Mouse (Mus musculus) cerebellum, postnatal 14 days (tissue): ENCODE data around the gene Acat2.
A peak's percentile ranks its signal among the peaks of the same experiment; 100 is the strongest.
"Not testable (repeated sequence)": the region's sequence is repeated elsewhere in the genome, so short reads cannot be mapped to it uniquely, and the experiment has no call there.

Experiments used
- DNase-seq, 2 experiments: peaks; one replicate each; pipeline ENCODE4 v3.0.0; 2021; ENCODE audit warnings: mixed read lengths in 2 of 2

Acat2 gene

GRCm38 (mm10) chr17:12956664-12957063 lies 3.9 kb downstream of the Acat2 start:
- peak in 1 of 2 experiments; percentile 51 for DNase-seq

DNA sequence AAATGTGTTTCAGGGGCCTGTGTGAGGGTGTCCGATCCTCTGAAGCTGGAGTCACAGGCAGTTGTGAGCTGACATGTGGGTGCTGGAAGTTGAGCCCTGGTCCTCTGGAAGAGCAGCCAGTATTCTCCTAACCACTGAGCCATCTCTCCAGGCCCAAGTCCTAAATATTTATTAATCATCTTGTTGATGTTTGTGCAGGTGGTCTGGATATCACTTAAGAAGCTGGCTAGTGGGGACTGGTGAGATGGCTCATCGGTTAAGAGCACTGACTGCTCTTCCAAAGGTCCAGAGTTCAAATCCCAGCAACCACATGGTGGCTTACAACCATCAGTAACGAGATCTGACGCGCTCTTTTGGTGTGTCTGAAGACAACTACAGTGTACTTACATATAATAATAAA lies 10.9 kb downstream of the Acat2 start:
- no peak for DNase-seq

DNA sequence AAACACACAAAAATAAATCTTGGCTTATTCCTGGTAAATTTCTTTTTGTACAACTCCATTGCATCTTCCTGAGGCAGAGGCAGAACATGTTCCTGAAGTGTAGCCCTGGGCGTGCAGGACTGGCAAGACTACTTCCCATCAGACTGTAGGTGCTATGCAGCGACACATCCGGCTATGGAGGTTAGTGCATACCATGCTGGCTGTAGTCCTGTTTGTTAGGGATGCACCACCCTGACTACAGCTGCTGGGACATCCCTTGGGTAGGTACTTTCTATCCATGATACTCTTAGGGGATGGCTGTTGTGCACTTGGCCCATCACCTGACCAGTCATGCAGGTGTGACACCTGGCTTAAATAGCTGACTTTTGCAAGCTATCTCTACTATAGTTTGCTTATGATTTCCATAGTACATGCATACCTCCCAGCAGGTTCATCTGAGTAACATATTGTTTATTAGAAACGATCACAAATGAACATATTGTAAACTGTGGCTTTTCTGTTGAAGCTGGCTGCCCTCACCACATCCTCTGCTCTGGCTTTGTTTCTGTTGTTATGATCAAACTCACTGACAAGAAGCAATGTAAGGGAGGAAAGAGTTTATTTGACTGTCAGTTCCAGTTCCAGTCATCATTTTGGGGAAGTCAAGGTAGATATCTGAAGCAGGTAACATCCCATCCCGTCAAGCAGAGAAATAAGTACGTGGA lies 17.9 kb downstream of the Acat2 start:
- no peak for DNase-seq

GRCm38 (mm10) chr17:12941543-12942260 lies 18.8 kb downstream of the Acat2 start:
- no peak for DNase-seq

- peak; percentile 73 to 76 for DNase-seq
These were observed 20.3 kb downstream of the Acat2 start, which contains the start of gene Acat3 for GRCm38 (mm10) chr17:12940151-12940805. TSS of gene Acat3 (minus strand) at chr17:12940600.

DNA sequence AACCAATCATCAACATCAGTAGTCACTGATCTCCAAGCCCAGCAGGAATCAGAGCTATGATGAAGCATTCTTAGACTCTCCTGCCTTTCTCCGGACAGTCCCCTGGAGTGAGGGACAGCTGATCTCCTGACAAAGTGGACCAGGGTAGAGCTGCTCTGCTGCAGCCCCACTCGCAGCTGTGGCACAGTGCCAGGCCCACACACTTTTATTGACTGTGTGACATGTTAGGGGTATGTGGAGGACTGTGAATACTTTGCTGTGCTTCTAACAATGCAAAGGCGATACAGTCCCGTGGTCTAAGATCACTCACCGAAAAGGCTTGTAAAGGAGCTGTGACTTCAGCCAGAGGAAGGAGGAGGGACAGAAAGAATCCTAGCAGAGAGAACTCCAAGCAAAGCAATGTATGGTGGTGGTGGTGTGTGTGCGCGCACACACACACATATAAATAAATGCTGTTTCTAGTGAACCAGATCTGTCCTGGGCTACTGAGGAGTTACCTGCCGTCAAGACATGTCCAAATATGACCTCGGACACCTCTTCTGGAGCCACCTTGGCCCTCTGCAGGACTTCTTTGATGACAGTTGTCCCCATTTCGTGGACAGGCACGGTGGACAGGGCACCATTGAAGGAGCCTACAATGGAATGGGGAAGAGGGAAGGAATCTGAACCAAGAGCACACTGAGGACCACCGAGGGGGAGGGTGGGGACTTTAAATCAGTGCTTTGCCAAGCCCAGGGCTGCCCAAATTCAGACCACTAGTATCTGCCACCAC lies 21.0 kb downstream of the Acat2 start:
- not testable (repeated sequence) for DNase-seq

GRCm38 (mm10) chr17:12938077-12938476 lies 22.5 kb downstream of the Acat2 start:
- DNase-seq = no peak

GRCm38 (mm10) chr17:12937412-12937970 lies 23.1 kb downstream of the Acat2 start:
- no peak for DNase-seq

DNA sequence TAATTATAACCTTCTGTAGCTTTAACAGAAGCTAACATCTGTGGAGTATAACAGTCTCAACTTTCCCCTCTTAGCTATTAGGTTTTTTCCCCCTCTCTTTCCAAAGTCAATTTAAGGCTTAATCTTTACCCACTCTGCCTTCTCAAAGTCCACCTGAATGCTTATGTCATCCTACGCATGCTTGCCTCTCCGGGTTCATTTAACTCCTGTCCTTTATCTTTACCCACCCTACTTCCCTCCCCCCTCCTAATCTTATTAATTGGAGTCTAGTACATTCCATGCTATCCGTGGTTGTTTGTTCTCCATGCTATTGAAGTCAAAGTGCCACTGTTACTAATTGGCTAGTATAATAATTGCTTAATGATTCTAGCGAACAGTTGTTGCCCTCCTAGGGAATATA lies 24.8 kb downstream of the Acat2 start:
- no peak for DNase-seq

GRCm38 (mm10) chr17:12931576-12931975 lies 29.0 kb downstream of the Acat2 start:
- DNase-seq = not testable (repeated sequence)

DNA sequence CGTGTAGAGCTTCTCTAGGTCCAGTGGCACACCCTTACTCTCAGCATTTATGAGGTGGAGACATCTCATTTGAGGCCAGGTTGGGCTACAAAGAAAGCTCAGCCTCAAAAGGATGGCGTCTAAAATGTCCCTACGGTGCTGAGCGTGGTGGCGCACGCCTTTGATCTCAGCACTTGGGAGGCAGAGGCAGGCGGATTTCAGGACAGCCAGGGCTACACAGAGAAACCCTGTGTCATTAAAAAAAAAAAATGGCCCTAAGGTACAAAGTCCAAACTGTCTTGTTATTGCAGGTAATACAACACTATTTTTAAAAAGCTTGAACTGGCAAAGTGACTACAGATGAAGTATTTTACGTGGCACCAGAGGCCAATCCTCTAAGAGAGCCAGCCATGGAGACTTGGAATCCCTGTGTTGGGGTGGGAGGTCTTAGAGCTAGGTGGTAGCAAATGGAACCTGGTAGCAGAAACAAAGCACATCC lies 34.8 kb downstream of the Acat2 start:
- no peak for DNase-seq

- no peak for DNase-seq
These were observed 35.5 kb downstream of the Acat2 start for GRCm38 (mm10) chr17:12925001-12925400.

DNA sequence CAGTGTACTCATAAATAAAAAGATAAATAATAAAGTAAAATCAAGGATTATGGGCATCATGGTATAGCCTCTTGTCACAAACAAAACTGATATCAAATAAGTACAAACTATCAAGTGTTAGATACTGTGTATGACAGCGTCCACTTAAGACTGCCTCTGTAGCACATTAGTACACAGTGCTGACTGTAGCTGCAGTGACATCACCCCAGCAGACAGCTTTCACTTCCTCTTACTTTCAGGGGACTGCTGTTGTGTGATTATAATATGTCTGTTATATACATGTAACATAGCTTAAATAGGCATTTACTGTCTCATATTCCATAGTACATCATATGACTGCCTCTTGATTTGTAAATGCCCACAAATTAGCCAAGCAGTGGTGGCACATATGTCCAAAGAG lies 39.5 kb downstream of the Acat2 start:
- DNase-seq = no peak

GRCm38 (mm10) chr17:12916588-12917380 lies 43.8 kb downstream of the Acat2 start:
- peak in 1 of 2 experiments; percentile 64 for DNase-seq

DNA sequence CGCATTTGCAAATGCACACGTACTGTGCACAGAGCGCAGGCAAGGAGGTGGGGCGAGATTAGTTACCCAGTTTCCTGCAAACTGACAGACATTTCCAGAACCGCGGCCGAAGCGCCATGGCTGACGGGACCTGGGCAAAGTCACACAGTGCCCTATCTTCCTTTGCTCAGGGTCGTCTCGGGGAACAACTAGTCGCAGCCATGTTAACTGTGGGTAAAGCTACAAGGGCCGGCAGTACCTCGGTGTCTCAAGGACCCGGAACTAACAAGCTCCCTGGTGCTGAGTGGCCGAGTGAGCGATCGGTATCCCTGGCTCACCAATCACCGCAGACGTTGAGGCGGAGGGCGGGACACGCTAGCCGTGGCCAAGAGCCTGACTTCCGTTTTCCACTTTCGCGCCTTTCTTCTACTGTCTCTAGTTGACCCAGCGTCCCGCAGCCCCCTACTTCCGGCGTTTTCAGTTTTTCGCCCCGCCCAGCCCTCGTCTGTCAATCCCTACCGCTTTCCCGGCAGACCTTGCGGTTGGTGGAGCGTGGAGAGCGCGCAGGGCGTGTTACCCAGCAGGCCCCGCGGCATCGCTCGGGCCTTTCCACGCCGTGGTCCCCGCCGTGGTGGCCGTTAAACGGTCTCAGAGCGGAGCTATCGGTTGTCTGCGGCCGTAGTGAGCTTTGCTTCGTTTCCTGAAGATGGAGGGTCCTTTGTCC lies 44.5 kb downstream of the Acat2 start, which contains the start of gene Mrpl18:
TSS of gene Mrpl18 (minus strand) at position 465 of the 703 bp plus-strand sequence.
- DNase-seq = peak; percentile 98 to 99

- peak; percentile 47 to 49 for DNase-seq
These were observed 45.1 kb downstream of the Acat2 start, which contains the start of gene Tcp1 for GRCm38 (mm10) chr17:12915488-12915880. TSS of gene Tcp1 (plus strand) at chr17:12915701.

GRCm38 (mm10) chr17:12910391-12910790 lies 50.2 kb downstream of the Acat2 start:
- DNase-seq = no peak

- no peak for DNase-seq
These were observed 50.9 kb downstream of the Acat2 start, which contains the start of gene Pnldc1 for GRCm38 (mm10) chr17:12909361-12910280. TSS of gene Pnldc1 (minus strand) at chr17:12910230.

- no peak for DNase-seq
These were observed 54.1 kb downstream of the Acat2 start for GRCm38 (mm10) chr17:12906436-12906835.
